Mouse (Mus musculus): Measurements from ENCODE around the gene Olfr1239. TPM values are rescaled to one million over a fixed set of nuclear protein-coding genes. Genes with fewer than 3 reads are reported as not detected.

Olfr1239 gene
- not detected in 2 replicates for polyA plus RNA-seq (2012; rRNA removed)

GRCm38 (mm10) chr2:89420307-89420706 is at the start of gene Olfr1239:
Gene Olfr1239 (minus strand): TSS chr2:89420407.

GRCm38 (mm10) chr2:89442900-89443299 is 22.7 kb upstream of the Olfr1239 start, which contains the start of gene Olfr1240:
Gene Olfr1240 (minus strand): TSS chr2:89443000.

GRCm38 (mm10) chr2:89409576-89409975 is 10.6 kb downstream of the Olfr1239 start, which contains the start of gene Olfr1238:
Gene Olfr1238 (minus strand): TSS chr2:89409676.

Other genes starting within 250 kb of the Olfr1239 start
- gene Olfr1225, start 245.7 kb downstream of the Olfr1239 start, polyA plus RNA-seq (2012; rRNA removed): not detected in 2 replicates
- not detected in 2 replicates for gene Olfr1226, start 220.4 kb downstream of the Olfr1239 start, polyA plus RNA-seq (2012; rRNA removed)
- not detected in 2 replicates for gene Olfr1228, start 166.3 kb downstream of the Olfr1239 start, polyA plus RNA-seq (2012; rRNA removed)
- not detected in 2 replicates for gene Olfr1229, start 132.4 kb downstream of the Olfr1239 start, polyA plus RNA-seq (2012; rRNA removed)
- gene Olfr1230, start 123.1 kb downstream of the Olfr1239 start, polyA plus RNA-seq (2012; rRNA removed): not detected in 2 replicates
- gene Olfr1231, start 113.3 kb downstream of the Olfr1239 start, polyA plus RNA-seq (2012; rRNA removed): not detected in 2 replicates
- gene Olfr1232, start 90.7 kb downstream of the Olfr1239 start, polyA plus RNA-seq (2012; rRNA removed): not detected in 2 replicates
- not detected in 2 replicates for gene Olfr1233, start 78.0 kb downstream of the Olfr1239 start, polyA plus RNA-seq (2012; rRNA removed)
- not detected in 2 replicates for gene Olfr1234, start 55.5 kb downstream of the Olfr1239 start, polyA plus RNA-seq (2012; rRNA removed)
- gene Olfr1238, start 10.7 kb downstream of the Olfr1239 start, polyA plus RNA-seq (2012; rRNA removed): not detected in 2 replicates
- not detected in 2 replicates for gene Olfr1240, start 22.6 kb upstream of the Olfr1239 start, polyA plus RNA-seq (2012; rRNA removed)
- not detected in 2 replicates for gene Olfr1241, start 66.7 kb upstream of the Olfr1239 start, polyA plus RNA-seq (2012; rRNA removed)
- not detected in 2 replicates for gene Olfr1242, start 77.9 kb upstream of the Olfr1239 start, polyA plus RNA-seq (2012; rRNA removed)
- gene Olfr1243, start 111.1 kb upstream of the Olfr1239 start, polyA plus RNA-seq (2012; rRNA removed): not detected in 2 replicates
- not detected in 2 replicates for gene Olfr1245, start 158.0 kb upstream of the Olfr1239 start, polyA plus RNA-seq (2012; rRNA removed)
- gene Olfr1246, start 172.8 kb upstream of the Olfr1239 start, polyA plus RNA-seq (2012; rRNA removed): 0.17 TPM in 1 of 2 replicates, not detected in the other
- not detected in 2 replicates for gene Olfr1247, start 193.7 kb upstream of the Olfr1239 start, polyA plus RNA-seq (2012; rRNA removed)
- gene Olfr1248, start 197.8 kb upstream of the Olfr1239 start, polyA plus RNA-seq (2012; rRNA removed): not detected in 2 replicates
- gene Olfr1249, start 214.6 kb upstream of the Olfr1239 start, polyA plus RNA-seq (2012; rRNA removed): not detected in 2 replicates
- 1.0 and 1.1 TPM in 2 replicates for gene Olfr1250, start 241.1 kb upstream of the Olfr1239 start, polyA plus RNA-seq (2012; rRNA removed)